Comparison of ENCODE assay signal across 9 mouse cellular contexts in the genomic region with DNA sequence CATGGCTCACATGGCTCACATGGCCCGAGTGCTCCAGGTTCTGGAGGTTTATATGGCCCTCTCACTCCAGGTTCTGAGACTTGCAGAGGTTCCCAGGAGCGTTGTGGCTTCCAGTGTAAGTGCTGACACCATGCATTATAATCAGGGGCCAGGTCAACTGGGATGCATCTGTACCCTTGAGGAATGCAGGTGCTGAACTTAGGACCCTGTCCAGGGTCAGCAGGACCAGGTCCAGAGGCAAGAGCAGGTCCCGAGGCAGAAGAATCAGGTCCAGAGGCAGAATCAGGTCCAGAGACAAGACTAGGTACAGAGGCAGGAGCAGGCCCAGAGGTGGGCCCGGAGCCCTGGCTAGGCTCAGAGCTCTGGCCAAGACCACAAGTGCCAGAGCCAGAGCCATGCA. TPM values are rescaled to one million over a fixed set of nuclear protein-coding genes. Genes with fewer than 3 reads are reported as not detected.
DNase-seq lines count a peak whose midpoint lies in the region; ATAC-seq and TF ChIP-seq lines count a peak whose summit lies in the region.
"Had no signal": no experiment of that assay in that cellular context is flagged by ENCODE, and none has a peak within 500 bp of the region (broad histone marks: within the 10 kb centered on the region; RNA-seq: fewer than 3 reads in every experiment).

No protein-coding gene starts in this region.

- no peaks in the 10 kb centered on the region for H3K27me3 ChIP-seq in forebrain, embryonic 12.5 days
- no peaks in the 10 kb centered on the region for H3K27me3 ChIP-seq in kidney, embryonic 15.5 days
- H3K27me3 ChIP-seq in midbrain, embryonic 15.5 days (replicated peaks), result no peaks in the 10 kb centered on the region

- peak; percentile 63 for DNase-seq in kidney, adult 18-20 months
- no peak for DNase-seq in kidney, postnatal 10 days
- DNase-seq in left cerebral cortex, adult 2 months (ENCODE audit: extremely low spot score in 1 of 2, low spot score in 2 of 2), result no peak
- DNase-seq in frontal cortex, postnatal 25 days (ENCODE audit: low spot score in 2 of 2), result no peak

- TF ChIP-seq CTCF in left cerebral cortex, adult 2 months (IDR thresholded peaks at IDR 0.05), result no peak

- no peak overlapping the region for H3K9ac ChIP-seq in forebrain, embryonic 12.5 days
- H3K9ac ChIP-seq in kidney, embryonic 15.5 days, result no peak overlapping the region
- no peak overlapping the region for H3K9ac ChIP-seq in midbrain, embryonic 15.5 days

- no peak overlapping the region for H3K27ac ChIP-seq in forebrain, embryonic 12.5 days
- H3K27ac ChIP-seq in kidney, embryonic 15.5 days, result no peak overlapping the region
- H3K27ac ChIP-seq in midbrain, embryonic 15.5 days, result 0 out of 2 replicates have a peak overlapping the region, but pooled peaks have one; percentile 28
- H3K27ac ChIP-seq in left cerebral cortex, adult 2 months, result no peak overlapping the region

- WGBS in forebrain, embryonic 12.5 days, result 89% methylated on average over 4 of the region's 4 CpGs
- WGBS in kidney, embryonic 15.5 days, result 82% methylated on average over 4 of the region's 4 CpGs
- 88% methylated on average over 4 of the region's 4 CpGs for WGBS in midbrain, embryonic 15.5 days

- intact Hi-C loops in left cerebral cortex, adult 2 months (cut with DNase I), result no loop called here

- ATAC-seq in forebrain, embryonic 12.5 days (ENCODE audit: low FRiP score), result no peak
- ATAC-seq in kidney, embryonic 15.5 days (replicated peaks; ENCODE audit: low FRiP score), result no peak
- ATAC-seq in midbrain, embryonic 15.5 days (replicated peaks), result no peak
- no peak for ATAC-seq in monocyte, adult 5-6 weeks (replicated peaks; ENCODE audit: insufficient number of reproducible peaks, low FRiP score, low TSS enrichment, poor library complexity, severe bottlenecking)

- peaks cover 22% of the 10 kb centered on the region for H3K36me3 ChIP-seq in forebrain, embryonic 12.5 days (replicated peaks)
- H3K36me3 ChIP-seq in kidney, embryonic 15.5 days, result peaks cover 15% of the 10 kb centered on the region
- H3K36me3 ChIP-seq in midbrain, embryonic 15.5 days (replicated peaks), result peaks cover 6% of the 10 kb centered on the region; the same call in 1 of the 2 replicates

- peaks cover 18% of the 10 kb centered on the region for H3K4me1 ChIP-seq in forebrain, embryonic 12.5 days
- H3K4me1 ChIP-seq in kidney, embryonic 15.5 days, result peaks cover 23% of the 10 kb centered on the region
- H3K4me1 ChIP-seq in midbrain, embryonic 15.5 days, result peaks cover 13% of the 10 kb centered on the region

- peaks cover 7% of the 10 kb centered on the region for H3K9me3 ChIP-seq in forebrain, embryonic 12.5 days
- H3K9me3 ChIP-seq in kidney, embryonic 15.5 days (replicated peaks), result peaks cover 4% of the 10 kb centered on the region; the same call in 1 of the 2 replicates
- no peaks in the 10 kb centered on the region for H3K9me3 ChIP-seq in midbrain, embryonic 15.5 days

- peak overlapping the region; percentile 53 for H3K4me2 ChIP-seq in forebrain, embryonic 12.5 days
- no peak overlapping the region for H3K4me2 ChIP-seq in kidney, embryonic 15.5 days
- peak overlapping the region; percentile 47 for H3K4me2 ChIP-seq in midbrain, embryonic 15.5 days

- H3K4me3 ChIP-seq in forebrain, embryonic 12.5 days (replicated peaks), result peak overlapping the region; percentile 28
- H3K4me3 ChIP-seq in kidney, embryonic 15.5 days (replicated peaks), result 0 out of 2 replicates have a peak overlapping the region, but pooled peaks have one; percentile 14
- peak overlapping the region; percentile 29 for H3K4me3 ChIP-seq in midbrain, embryonic 15.5 days
- no peak overlapping the region for H3K4me3 ChIP-seq in left cerebral cortex, adult 2 months

RNA-seq across cellular contexts. Expression of gene Spag8, which starts 0.7 kb away (rescaled TPM):
- polyA plus RNA-seq in forebrain, embryonic 12.5 days (2016; fragmentation: Nextera tagmentation; extraction: Ambion mirVana), result 4.3 and 4.6 TPM in 2 replicates
- 1.4 and 1.7 TPM in 2 replicates for polyA plus RNA-seq in kidney, embryonic 15.5 days (2015; fragmentation: Nextera tagmentation; extraction: Ambion mirVana)
- polyA plus RNA-seq in midbrain, embryonic 15.5 days (2015; fragmentation: Nextera tagmentation; extraction: Ambion mirVana), result 7.7 and 8.9 TPM in 2 replicates
- not detected in 3 replicates for total RNA-seq in monocyte, adult 5-6 weeks (2017)
- 1 to 10 TPM in 1 of 2 experiments, under 1 TPM in 1; 0.95 to 1.6 TPM for total RNA-seq in left cerebral cortex, adult 2 months (2021)
- total RNA-seq: megakaryocyte-erythroid progenitor cell, adult 5-6 weeks had no signal

RNA-seq across cellular contexts. Expression of gene Hint2, which starts 3.5 kb away (rescaled TPM):
- 69.5 and 71.2 TPM in 2 replicates for polyA plus RNA-seq in forebrain, embryonic 12.5 days (2016; fragmentation: Nextera tagmentation; extraction: Ambion mirVana)
- polyA plus RNA-seq in kidney, embryonic 15.5 days (2015; fragmentation: Nextera tagmentation; extraction: Ambion mirVana), result 115 and 129 TPM in 2 replicates
- polyA plus RNA-seq in midbrain, embryonic 15.5 days (2015; fragmentation: Nextera tagmentation; extraction: Ambion mirVana), result 64.9 and 65.5 TPM in 2 replicates
- total RNA-seq in monocyte, adult 5-6 weeks (2017), result 21.5 to 26.1 TPM (median 25.9 TPM) in 3 replicates
- 10 to 100 TPM; 30.9 to 33.5 TPM for total RNA-seq in left cerebral cortex, adult 2 months (2021)

RNA-seq across cellular contexts. Expression of gene Tmem8b, which starts 16.0 kb away (rescaled TPM):
- polyA plus RNA-seq in forebrain, embryonic 12.5 days (2016; fragmentation: Nextera tagmentation; extraction: Ambion mirVana), result 12.8 and 13.1 TPM in 2 replicates
- polyA plus RNA-seq in kidney, embryonic 15.5 days (2015; fragmentation: Nextera tagmentation; extraction: Ambion mirVana), result 2.7 and 3.6 TPM in 2 replicates
- polyA plus RNA-seq in midbrain, embryonic 15.5 days (2015; fragmentation: Nextera tagmentation; extraction: Ambion mirVana), result 15.7 and 17.7 TPM in 2 replicates
- 0.19 to 0.32 TPM (median 0.19 TPM) in 3 replicates for total RNA-seq in monocyte, adult 5-6 weeks (2017)
- total RNA-seq in left cerebral cortex, adult 2 months (2021), result 10 to 100 TPM; 63.1 to 66.2 TPM

RNA-seq across cellular contexts. Expression of gene Fam221b, which starts 16.2 kb away (rescaled TPM):
- polyA plus RNA-seq in forebrain, embryonic 12.5 days (2016; fragmentation: Nextera tagmentation; extraction: Ambion mirVana), result 2.8 and 3.3 TPM in 2 replicates
- 2.7 and 3.3 TPM in 2 replicates for polyA plus RNA-seq in kidney, embryonic 15.5 days (2015; fragmentation: Nextera tagmentation; extraction: Ambion mirVana)
- polyA plus RNA-seq in midbrain, embryonic 15.5 days (2015; fragmentation: Nextera tagmentation; extraction: Ambion mirVana), result 1.3 and 1.6 TPM in 2 replicates
- total RNA-seq in monocyte, adult 5-6 weeks (2017), result 0.68 to 1.0 TPM (median 0.96 TPM) in 3 replicates
- 1 to 10 TPM; 1.8 to 2.2 TPM for total RNA-seq in left cerebral cortex, adult 2 months (2021)

RNA-seq across cellular contexts. Expression of gene Npr2, which starts 21.0 kb away (rescaled TPM):
- polyA plus RNA-seq in forebrain, embryonic 12.5 days (2016; fragmentation: Nextera tagmentation; extraction: Ambion mirVana), result 11.6 and 14.9 TPM in 2 replicates
- 8.0 and 10.2 TPM in 2 replicates for polyA plus RNA-seq in kidney, embryonic 15.5 days (2015; fragmentation: Nextera tagmentation; extraction: Ambion mirVana)
- 12.8 and 16.0 TPM in 2 replicates for polyA plus RNA-seq in midbrain, embryonic 15.5 days (2015; fragmentation: Nextera tagmentation; extraction: Ambion mirVana)
- total RNA-seq in monocyte, adult 5-6 weeks (2017), result 0.19 to 0.38 TPM in 2 of 3 replicates, not detected in the other
- 10 to 100 TPM; 60.9 to 62.0 TPM for total RNA-seq in left cerebral cortex, adult 2 months (2021)
